Mouse (Mus musculus): ENCODE data around the gene Nfatc4. TPM values are rescaled to one million over a fixed set of nuclear protein-coding genes. Genes with fewer than 3 reads are reported as not detected.

The Nfatc4 gene
- 12.6 and 13.1 TPM in 2 replicates for polyA plus RNA-seq (2015; fragmentation: Nextera tagmentation; extraction: Ambion mirVana)

GRCm38 (mm10) chr14:55822991-55823762 is at the start of gene Nfatc4:
Gene Nfatc4 (plus strand): TSS chr14:55823144.

GRCm38 (mm10) chr14:55783958-55784235 is 39.0 kb upstream of the Nfatc4 start, which contains the start of gene Adcy4:
Gene Adcy4 (minus strand): TSS chr14:55784095.

GRCm38 (mm10) chr14:55788256-55789050 is 34.5 kb upstream of the Nfatc4 start, which contains the start of gene Ripk3:
Gene Ripk3 (minus strand): TSS chr14:55788865.

GRCm38 (mm10) chr14:55853621-55854285 is 30.8 kb downstream of the Nfatc4 start, which contains the start of gene Nynrin:
Gene Nynrin (plus strand): TSS chr14:55854010.

Other genes starting within 250 kb of the Nfatc4 start
- gene Fitm1, start 247.5 kb upstream of the Nfatc4 start, polyA plus RNA-seq (2015; fragmentation: Nextera tagmentation; extraction: Ambion mirVana): 1.1 and 1.3 TPM in 2 replicates
- 226 and 323 TPM in 2 replicates for gene Psme1, start 245.0 kb upstream of the Nfatc4 start, polyA plus RNA-seq (2015; fragmentation: Nextera tagmentation; extraction: Ambion mirVana)
- gene Emc9, start 237.8 kb upstream of the Nfatc4 start, polyA plus RNA-seq (2015; fragmentation: Nextera tagmentation; extraction: Ambion mirVana): 55.0 and 57.8 TPM in 2 replicates
- gene Psme2, start 232.0 kb upstream of the Nfatc4 start, polyA plus RNA-seq (2015; fragmentation: Nextera tagmentation; extraction: Ambion mirVana): 549 and 603 TPM in 2 replicates
- 9.6 and 12.4 TPM in 2 replicates for gene Rnf31, start 231.4 kb upstream of the Nfatc4 start, polyA plus RNA-seq (2015; fragmentation: Nextera tagmentation; extraction: Ambion mirVana)
- 20.9 and 26.1 TPM in 2 replicates for gene Irf9, start 219.6 kb upstream of the Nfatc4 start, polyA plus RNA-seq (2015; fragmentation: Nextera tagmentation; extraction: Ambion mirVana)
- gene Rec8, start 205.1 kb upstream of the Nfatc4 start, polyA plus RNA-seq (2015; fragmentation: Nextera tagmentation; extraction: Ambion mirVana): 6.8 and 9.0 TPM in 2 replicates
- 41.9 and 52.7 TPM in 2 replicates for gene Ipo4, start 187.2 kb upstream of the Nfatc4 start, polyA plus RNA-seq (2015; fragmentation: Nextera tagmentation; extraction: Ambion mirVana)
- 1.0 and 3.3 TPM in 2 replicates for gene Gm49378, start 185.2 kb upstream of the Nfatc4 start, polyA plus RNA-seq (2015; fragmentation: Nextera tagmentation; extraction: Ambion mirVana)
- gene Tm9sf1, start 179.3 kb upstream of the Nfatc4 start, polyA plus RNA-seq (2015; fragmentation: Nextera tagmentation; extraction: Ambion mirVana): 65.2 and 103 TPM in 2 replicates
- 0.77 and 0.95 TPM in 2 replicates for gene Tssk4, start 173.0 kb upstream of the Nfatc4 start, polyA plus RNA-seq (2015; fragmentation: Nextera tagmentation; extraction: Ambion mirVana)
- gene Mdp1, start 162.6 kb upstream of the Nfatc4 start, polyA plus RNA-seq (2015; fragmentation: Nextera tagmentation; extraction: Ambion mirVana): 63.2 and 95.3 TPM in 2 replicates
- gene Gmpr2, start 151.2 kb upstream of the Nfatc4 start, polyA plus RNA-seq (2015; fragmentation: Nextera tagmentation; extraction: Ambion mirVana): 30.6 and 43.5 TPM in 2 replicates
- 635 and 779 TPM in 2 replicates for gene Nedd8, start 151.0 kb upstream of the Nfatc4 start, polyA plus RNA-seq (2015; fragmentation: Nextera tagmentation; extraction: Ambion mirVana)
- gene Tinf2, start 141.3 kb upstream of the Nfatc4 start, polyA plus RNA-seq (2015; fragmentation: Nextera tagmentation; extraction: Ambion mirVana): 16.5 and 25.7 TPM in 2 replicates
- 0.47 and 1.2 TPM in 2 replicates for gene Tgm1, start 109.2 kb upstream of the Nfatc4 start, polyA plus RNA-seq (2015; fragmentation: Nextera tagmentation; extraction: Ambion mirVana)
- 15.1 and 23.2 TPM in 2 replicates for gene Rabggta, start 100.9 kb upstream of the Nfatc4 start, polyA plus RNA-seq (2015; fragmentation: Nextera tagmentation; extraction: Ambion mirVana)
- 69.6 and 82.1 TPM in 2 replicates for gene Dhrs1, start 77.5 kb upstream of the Nfatc4 start, polyA plus RNA-seq (2015; fragmentation: Nextera tagmentation; extraction: Ambion mirVana)
- 14.2 and 22.9 TPM in 2 replicates for gene Nop9, start 77.5 kb upstream of the Nfatc4 start, polyA plus RNA-seq (2015; fragmentation: Nextera tagmentation; extraction: Ambion mirVana)
- gene Cideb, start 64.7 kb upstream of the Nfatc4 start, polyA plus RNA-seq (2015; fragmentation: Nextera tagmentation; extraction: Ambion mirVana): 2.3 and 3.7 TPM in 2 replicates
- 0.11 and 0.75 TPM in 2 replicates for gene Ltb4r2, start 61.7 kb upstream of the Nfatc4 start, polyA plus RNA-seq (2015; fragmentation: Nextera tagmentation; extraction: Ambion mirVana)
- gene Ltb4r1, start 57.2 kb upstream of the Nfatc4 start, polyA plus RNA-seq (2015; fragmentation: Nextera tagmentation; extraction: Ambion mirVana): 1.4 and 1.9 TPM in 2 replicates
- gene Adcy4, start 39.0 kb upstream of the Nfatc4 start, polyA plus RNA-seq (2015; fragmentation: Nextera tagmentation; extraction: Ambion mirVana): 3.7 and 4.4 TPM in 2 replicates
- gene Ripk3, start 34.3 kb upstream of the Nfatc4 start, polyA plus RNA-seq (2015; fragmentation: Nextera tagmentation; extraction: Ambion mirVana): 9.4 and 11.5 TPM in 2 replicates
- gene Nynrin, start 30.9 kb downstream of the Nfatc4 start, polyA plus RNA-seq (2015; fragmentation: Nextera tagmentation; extraction: Ambion mirVana): 5.9 and 6.6 TPM in 2 replicates
- 0.28 and 0.29 TPM in 2 replicates for gene Cbln3, start 61.2 kb downstream of the Nfatc4 start, polyA plus RNA-seq (2015; fragmentation: Nextera tagmentation; extraction: Ambion mirVana)
- 7.3 and 9.3 TPM in 2 replicates for gene Khnyn, start 61.8 kb downstream of the Nfatc4 start, polyA plus RNA-seq (2015; fragmentation: Nextera tagmentation; extraction: Ambion mirVana)
- gene Sdr39u1, start 77.1 kb downstream of the Nfatc4 start, polyA plus RNA-seq (2015; fragmentation: Nextera tagmentation; extraction: Ambion mirVana): 55.6 and 63.8 TPM in 2 replicates
- 45.9 and 61.2 TPM in 2 replicates for gene Cma1, start 121.5 kb downstream of the Nfatc4 start, polyA plus RNA-seq (2015; fragmentation: Nextera tagmentation; extraction: Ambion mirVana)
- gene Cma2, start 127.8 kb downstream of the Nfatc4 start, polyA plus RNA-seq (2015; fragmentation: Nextera tagmentation; extraction: Ambion mirVana): not detected in 2 replicates
- not detected in 2 replicates for gene Mcpt1, start 194.8 kb downstream of the Nfatc4 start, polyA plus RNA-seq (2015; fragmentation: Nextera tagmentation; extraction: Ambion mirVana)
- gene Mcpt9, start 207.4 kb downstream of the Nfatc4 start, polyA plus RNA-seq (2015; fragmentation: Nextera tagmentation; extraction: Ambion mirVana): not detected in 2 replicates
- gene Mcpt2, start 218.9 kb downstream of the Nfatc4 start, polyA plus RNA-seq (2015; fragmentation: Nextera tagmentation; extraction: Ambion mirVana): 0.12 TPM in 1 of 2 replicates, not detected in the other
- 3.6 and 6.1 TPM in 2 replicates for gene Mcpt4, start 239.2 kb downstream of the Nfatc4 start, polyA plus RNA-seq (2015; fragmentation: Nextera tagmentation; extraction: Ambion mirVana)